Mouse (Mus musculus) cerebellum, postnatal 25 days (tissue): ENCODE results near the gene Dohh.
A peak's percentile ranks its signal among the peaks of the same experiment; 100 is the strongest.

Source experiments
- DNase-seq, 2 experiments: peaks; one replicate each; pipeline ENCODE4 v3.0.0; 2021; ENCODE audit warnings: mixed read lengths in 2 of 2

The Dohh gene

DNA sequence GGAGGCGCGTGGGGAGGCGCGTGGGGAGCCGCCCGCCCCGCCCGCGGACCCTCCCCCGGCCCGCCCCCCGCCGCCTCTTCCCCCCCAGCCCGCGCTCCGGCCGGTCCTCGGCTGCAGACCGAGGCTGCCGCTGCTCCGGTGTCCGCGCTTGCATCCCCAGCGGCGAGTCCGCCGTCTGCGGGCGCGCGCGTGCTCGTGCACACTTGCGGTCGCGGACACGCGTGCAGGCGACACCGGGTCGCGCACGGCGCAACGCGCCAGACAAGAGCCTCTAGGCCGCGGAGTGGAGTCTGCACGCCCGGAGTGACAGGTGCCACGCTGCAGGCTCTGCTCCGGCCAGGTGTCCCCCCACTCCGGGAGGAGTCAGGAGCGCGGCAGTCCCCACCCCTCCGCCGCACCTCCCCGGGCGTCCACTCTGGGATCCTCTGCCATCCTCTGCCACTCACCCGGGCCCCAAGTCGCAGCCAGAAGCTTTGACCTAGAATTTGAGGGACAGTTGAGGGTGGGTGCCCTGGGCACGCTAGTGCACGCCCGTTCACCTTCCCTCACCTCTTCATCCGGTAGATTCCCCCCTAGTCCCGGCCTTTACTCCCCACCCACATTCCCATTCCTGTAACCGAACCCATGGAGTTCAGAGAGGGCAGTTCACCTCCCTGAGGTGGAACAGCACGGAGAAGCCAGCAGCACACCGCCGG, 46.8 kb downstream of the Dohh start:
- DNase-seq = peak; percentile 89 to 94

DNA sequence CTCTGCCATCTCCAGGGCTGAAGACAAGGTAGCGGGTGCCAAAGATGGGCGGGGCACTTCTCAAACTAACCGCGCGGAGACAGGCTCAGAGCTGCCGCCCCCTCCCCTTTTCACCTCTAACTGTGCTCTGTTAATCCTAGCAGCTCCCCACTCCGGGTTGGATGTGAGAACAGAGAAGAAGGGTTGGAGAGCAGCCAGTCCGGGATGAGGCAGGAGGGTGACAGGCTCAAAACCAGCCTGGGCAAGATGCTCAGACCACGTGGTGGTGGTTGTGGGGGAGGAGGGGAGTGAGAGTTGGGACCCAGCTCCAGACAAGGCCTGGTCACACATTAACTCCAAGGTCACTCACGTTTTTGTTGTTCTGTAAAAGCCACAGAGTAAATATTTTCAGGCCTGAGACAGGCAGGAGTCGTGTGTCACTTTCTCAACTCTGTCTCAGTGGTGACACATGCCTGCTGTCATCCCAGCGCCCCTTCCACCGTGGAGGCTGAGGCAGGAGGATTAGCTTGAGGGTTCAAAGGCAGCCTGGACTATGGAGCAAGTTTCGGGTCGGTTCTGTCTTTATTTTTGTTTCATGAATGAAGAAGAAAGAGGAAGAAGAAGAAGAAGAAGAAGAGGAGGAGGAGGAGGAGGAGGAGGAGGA, 47.4 kb downstream of the Dohh start:
- peak in 1 of 2 experiments; percentile 71 for DNase-seq

DNA sequence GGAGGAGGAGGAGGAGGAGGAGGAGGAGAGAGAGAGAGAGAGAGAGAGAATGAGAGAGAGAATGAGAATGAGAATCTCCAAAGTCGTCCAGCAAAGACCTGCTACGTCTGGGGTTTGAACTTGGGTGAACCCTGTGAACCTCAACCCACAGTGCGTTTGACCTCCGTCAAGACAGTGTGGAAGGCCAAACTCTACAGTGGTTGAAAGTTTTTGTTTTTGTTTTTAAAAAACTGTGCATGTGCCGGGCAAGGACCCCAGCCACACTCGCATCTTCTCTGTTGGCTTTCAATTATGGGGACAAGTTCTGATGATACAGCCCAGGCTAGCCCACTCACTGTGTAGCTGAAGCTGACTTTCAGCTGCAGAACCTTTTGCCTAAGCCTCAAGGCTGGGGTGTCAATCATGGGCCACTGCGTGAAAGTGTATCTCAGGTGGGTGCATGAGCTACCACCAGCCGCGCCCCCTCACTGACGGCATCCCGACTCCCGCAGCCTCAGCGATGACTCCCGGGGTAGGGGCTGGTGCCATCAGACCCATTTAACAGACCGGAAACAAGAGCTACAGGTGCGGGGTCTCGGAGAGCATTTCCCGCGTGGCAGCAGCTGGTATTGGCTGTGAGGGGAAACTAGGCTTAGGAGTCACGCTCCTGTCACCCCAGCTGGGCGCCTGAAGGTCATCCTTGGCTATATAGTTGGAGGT, 48.1 kb downstream of the Dohh start:
- DNase-seq = no peak

DNA sequence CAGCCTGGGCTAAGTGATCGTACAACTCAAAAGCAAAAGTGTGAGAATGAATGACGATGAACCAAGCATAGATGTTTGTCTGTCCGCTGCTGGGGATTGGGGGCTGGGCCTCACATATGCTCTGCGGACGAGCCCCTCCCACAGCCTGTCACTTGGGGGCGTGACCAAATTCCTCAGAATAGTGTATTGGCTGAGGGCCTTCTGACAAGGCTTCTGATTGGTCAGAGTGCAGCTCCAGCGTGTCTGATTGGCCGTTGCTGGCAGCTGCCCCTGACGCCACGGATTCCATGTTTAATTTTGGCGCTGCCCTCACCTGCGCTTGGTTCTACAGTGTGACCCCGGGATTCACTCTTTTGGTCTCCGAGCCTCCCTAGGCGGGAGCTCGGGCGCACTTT, 48.6 kb downstream of the Dohh start:
- DNase-seq = peak; percentile 90 to 94

DNA sequence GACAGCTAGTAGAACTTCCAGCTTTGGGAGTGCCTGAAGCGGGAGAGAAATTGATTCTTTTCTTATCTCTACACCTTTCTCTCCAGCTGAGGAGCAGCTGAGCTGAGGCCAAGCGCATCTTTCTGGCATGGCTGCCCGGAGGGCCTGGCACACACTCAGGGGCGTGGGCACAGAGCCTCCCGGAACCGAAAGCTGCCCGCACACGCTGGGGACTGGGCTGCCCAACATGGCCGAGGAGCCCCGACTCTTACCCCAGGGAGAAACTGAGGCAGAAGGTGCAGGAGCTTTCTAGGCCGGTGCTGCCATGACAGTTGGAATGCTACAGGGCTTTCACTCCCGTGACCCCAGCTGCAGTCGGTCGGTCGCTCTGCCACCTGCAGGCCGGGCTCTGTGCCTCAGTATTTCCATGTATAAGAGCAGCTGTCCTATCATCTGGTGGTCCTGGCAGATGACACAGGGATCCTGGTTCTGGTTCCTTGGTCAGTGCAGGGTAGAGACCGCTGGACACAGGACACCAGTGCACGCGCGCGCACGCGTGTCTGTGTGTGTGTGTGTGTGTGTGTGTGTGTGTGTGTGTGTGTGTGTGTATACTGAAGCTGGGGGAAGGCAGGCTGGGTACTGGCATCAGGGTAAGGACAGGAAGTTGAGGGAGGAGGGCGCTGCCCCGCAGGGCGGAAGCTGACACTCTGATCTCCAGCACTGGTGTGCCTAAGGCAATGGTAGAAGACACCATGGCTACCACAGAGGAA, 49.5 kb downstream of the Dohh start:
- DNase-seq = peak; percentile 57 to 68

DNA sequence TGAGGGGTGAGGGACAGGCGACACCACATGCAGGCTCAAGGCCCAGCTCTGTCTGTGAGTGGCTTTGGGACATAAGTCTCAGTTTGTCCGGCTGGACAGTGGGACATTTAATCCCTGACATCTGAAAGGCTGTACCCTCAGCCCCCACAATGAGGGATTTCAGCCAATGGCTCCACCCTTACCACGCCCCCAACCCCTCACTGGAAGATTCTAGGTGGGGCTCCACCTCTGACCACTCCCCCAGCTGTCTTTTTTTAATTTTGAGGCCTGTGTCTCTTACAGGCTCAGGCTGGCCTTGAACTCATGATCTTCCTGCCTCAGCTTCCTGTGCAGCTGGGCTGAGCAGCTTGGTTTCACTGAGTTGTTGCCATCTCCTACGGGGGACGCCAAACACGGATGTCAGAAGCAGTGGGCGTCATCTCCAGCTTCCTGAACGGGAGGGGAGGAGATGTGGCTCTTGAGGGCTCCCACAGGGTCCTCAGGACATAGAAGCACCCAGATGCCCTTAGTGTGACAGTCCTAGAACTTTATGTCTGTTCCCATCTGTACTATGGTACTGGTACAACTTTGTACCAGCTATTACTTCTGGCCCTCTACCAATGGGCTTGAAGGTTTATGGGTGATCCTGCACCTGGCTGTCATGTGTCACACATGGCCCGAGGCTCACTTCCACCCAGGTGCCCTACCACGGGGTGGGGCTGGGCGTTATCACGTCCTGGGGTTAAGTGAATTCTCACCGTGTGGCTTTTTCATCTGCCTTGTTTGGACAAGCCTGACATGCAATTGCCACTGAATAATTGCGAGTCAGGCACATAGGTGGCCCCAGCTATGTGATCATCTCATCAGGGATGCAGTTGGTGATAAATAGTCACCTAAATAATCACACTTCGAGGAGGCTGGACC, 50.4 kb downstream of the Dohh start:
- peak in 1 of 2 experiments; percentile 44 for DNase-seq

DNA sequence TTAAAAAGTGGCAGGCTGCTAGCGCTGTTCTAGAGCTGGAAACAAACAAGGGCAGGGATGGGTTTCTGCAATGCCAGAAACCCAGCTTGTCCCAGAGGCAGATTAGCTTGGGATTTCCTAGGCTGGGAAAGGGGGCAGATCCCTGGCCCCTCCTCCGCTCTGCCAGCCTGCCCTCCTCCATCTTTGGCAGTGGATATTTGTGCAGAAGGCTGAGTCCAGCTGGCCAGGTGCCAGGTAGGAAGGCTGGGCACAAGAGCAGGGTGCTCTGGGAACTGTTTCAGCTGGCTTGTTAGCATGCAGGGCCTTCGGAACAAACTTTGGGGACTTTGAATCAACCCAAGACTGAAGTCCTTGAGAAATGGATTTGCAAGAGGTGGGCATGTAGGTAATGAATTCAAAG, 51.2 kb downstream of the Dohh start:
- peak; percentile 89 to 94 for DNase-seq
